8 mouse cellular contexts compared by ENCODE assay signal in genomic region chr2:149350239-149350811, GRCm38 (mm10). TPM values are rescaled to one million over a fixed set of nuclear protein-coding genes. Genes with fewer than 3 reads are reported as not detected.
DNase-seq lines count a peak whose midpoint lies in the region; ATAC-seq lines count a peak whose summit lies in the region.

No protein-coding gene starts in this region.

- 10% methylated on average over 3 of the region's 3 CpGs for WGBS in intestine, embryonic 16.5 days
- 29% methylated on average over 3 of the region's 3 CpGs for WGBS in midbrain, embryonic 11.5 days
- WGBS in stomach, embryonic 15.5 days: 6% methylated on average over 3 of the region's 3 CpGs

- no peaks in the 10 kb centered on the region for H3K27me3 ChIP-seq in intestine, embryonic 16.5 days (replicated peaks; ENCODE audit: control insufficient read depth, insufficient read depth, low read length)
- no peaks in the 10 kb centered on the region for H3K27me3 ChIP-seq in midbrain, embryonic 11.5 days (ENCODE audit: control insufficient read depth, insufficient read depth, low read length)
- no peaks in the 10 kb centered on the region for H3K27me3 ChIP-seq in stomach, embryonic 15.5 days (replicated peaks)

- H3K36me3 ChIP-seq in intestine, embryonic 16.5 days (ENCODE audit: control insufficient read depth, insufficient read depth, low read length): no peaks in the 10 kb centered on the region
- H3K36me3 ChIP-seq in midbrain, embryonic 11.5 days (ENCODE audit: control insufficient read depth, insufficient read depth, low read length): no peaks in the 10 kb centered on the region
- H3K36me3 ChIP-seq in stomach, embryonic 15.5 days: no peaks in the 10 kb centered on the region

- no peaks in the 10 kb centered on the region for H3K4me1 ChIP-seq in intestine, embryonic 16.5 days (ENCODE audit: control insufficient read depth, insufficient read depth, low read length)
- no peaks in the 10 kb centered on the region for H3K4me1 ChIP-seq in midbrain, embryonic 11.5 days (ENCODE audit: control insufficient read depth, insufficient read depth, low read length)
- H3K4me1 ChIP-seq in stomach, embryonic 15.5 days: no peaks in the 10 kb centered on the region

- no peak overlapping the region for H3K9ac ChIP-seq in intestine, embryonic 16.5 days (ENCODE audit: low read depth, low read length)
- H3K9ac ChIP-seq in midbrain, embryonic 11.5 days (ENCODE audit: low read length): no peak overlapping the region
- no peak overlapping the region for H3K9ac ChIP-seq in stomach, embryonic 15.5 days

- ATAC-seq in erythroid progenitor cell, adult 5-6 weeks (replicated peaks; ENCODE audit: low FRiP score, poor library complexity, severe bottlenecking): 0 out of 2 replicates have a peak, but pooled peaks have one; percentile 52
- ATAC-seq in intestine, embryonic 16.5 days: peak; percentile 77; the same call in 1 of the 2 replicates
- peak; percentile 89 for ATAC-seq in midbrain, embryonic 11.5 days (ENCODE audit: low FRiP score)
- peak; percentile 50; the same call in 1 of the 2 replicates for ATAC-seq in stomach, embryonic 15.5 days (ENCODE audit: insufficient read depth, low FRiP score, low read depth)

- H3K4me3 ChIP-seq in intestine, embryonic 16.5 days (ENCODE audit: low read length): no peak overlapping the region
- H3K4me3 ChIP-seq in midbrain, embryonic 11.5 days (ENCODE audit: low read depth, low read length): no peak overlapping the region
- H3K4me3 ChIP-seq in stomach, embryonic 15.5 days (replicated peaks): no peak overlapping the region

- no peak overlapping the region for H3K27ac ChIP-seq in intestine, embryonic 16.5 days (ENCODE audit: low read length)
- H3K27ac ChIP-seq in midbrain, embryonic 11.5 days (ENCODE audit: low read depth, low read length): no peak overlapping the region
- no peak overlapping the region for H3K27ac ChIP-seq in stomach, embryonic 15.5 days

- DNase-seq in ovary, postnatal 14 days (ENCODE audit: low spot score): peak; percentile 6
- no peak for DNase-seq in ovary, postnatal 10 days (ENCODE audit: low spot score)
- DNase-seq in brain, adult 2 months (ENCODE audit: low read depth, low spot score): peak; percentile 82
- DNase-seq in left cerebral cortex, adult 8-10 months (ENCODE audit: low spot score in 2 of 2): peak; percentile 6
- peak; percentile 84 for DNase-seq in midbrain, embryonic 11.5 days (ENCODE audit: low spot score, missing footprints)

- H3K9me3 ChIP-seq in intestine, embryonic 16.5 days (ENCODE audit: control insufficient read depth, low read length): no peaks in the 10 kb centered on the region
- no peaks in the 10 kb centered on the region for H3K9me3 ChIP-seq in midbrain, embryonic 11.5 days (ENCODE audit: control insufficient read depth, low read length)
- H3K9me3 ChIP-seq in stomach, embryonic 15.5 days: no peaks in the 10 kb centered on the region

- no peak overlapping the region for H3K4me2 ChIP-seq in intestine, embryonic 16.5 days (ENCODE audit: low read depth, low read length)
- H3K4me2 ChIP-seq in midbrain, embryonic 11.5 days: no peak overlapping the region
- H3K4me2 ChIP-seq in stomach, embryonic 15.5 days: no peak overlapping the region

RNA-seq across cellular contexts. Expression of gene Cst10, which starts 54.5 kb away (rescaled TPM):
- total RNA-seq in erythroid progenitor cell, adult 5-6 weeks (2015; ENCODE audit: low replicate concordance): not detected in 2 replicates
- not detected in 2 replicates for total RNA-seq in erythroid progenitor cell, adult 5-6 weeks (2017; ENCODE audit: low replicate concordance)
- polyA plus RNA-seq in intestine, embryonic 16.5 days (2015; fragmentation: Nextera tagmentation; extraction: Ambion mirVana): not detected in 2 replicates
- total RNA-seq in left cerebral cortex, adult 8-10 months (2022): not detected
- not detected in 2 replicates for polyA plus RNA-seq in midbrain, embryonic 11.5 days (2014; fragmentation: Nextera tagmentation; extraction: Ambion mirVana)
- polyA plus RNA-seq in stomach, embryonic 15.5 days (2015; fragmentation: Nextera tagmentation; extraction: Ambion mirVana): not detected in 2 replicates
